Mouse (Mus musculus): ENCODE measurements around the gene Trpc2. TPM values are rescaled to one million over a fixed set of nuclear protein-coding genes. Genes with fewer than 3 reads are reported as not detected.
"Not testable (repeated sequence)": the region's sequence is repeated elsewhere in the genome, so short reads cannot be mapped to it uniquely, and the experiment has no call there.

Trpc2 gene
- polyA plus RNA-seq (2021) = not detected

DNA sequence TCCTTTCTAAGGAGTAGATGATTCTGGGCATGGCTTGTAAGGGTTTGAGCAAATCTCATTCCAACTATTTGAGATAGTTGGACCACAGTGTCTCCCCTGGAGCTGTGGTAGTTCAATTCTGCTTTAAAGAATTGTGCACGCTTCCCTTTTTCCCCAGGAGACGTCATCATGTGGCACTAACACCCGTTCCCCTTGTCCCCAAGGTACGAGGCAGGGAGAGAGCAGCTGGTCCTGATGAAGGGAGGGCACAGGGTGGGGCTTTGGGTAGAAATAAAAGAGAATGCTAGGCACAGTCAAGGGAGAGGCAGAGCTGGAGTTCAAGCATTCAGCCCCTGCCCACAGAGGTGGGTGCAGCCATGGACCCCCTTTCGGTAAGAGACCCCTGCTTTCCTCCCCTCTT lies at the start of gene Trpc2:
TSS of gene Trpc2 (plus strand) at position 301 of the 400 bp plus-strand sequence.
- no peak for ATAC-seq
- TF ChIP-seq CTCF (IDR thresholded peaks at IDR 0.05) = no peak
- CTCF ChIA-PET = no interaction called here
- no peaks in the 10 kb centered on the region for H3K27me3 ChIP-seq
- POLR2A ChIA-PET = no interaction called here
- in situ Hi-C loops (cut with MboI; ENCODE audit: low pct_unique_long_range_greater_than_20kb) = no loop called here
- DNase-seq (ENCODE audit: low read depth, low spot score) = no peak

- DNase-seq (ENCODE audit: low read depth, low spot score) (no peak), ATAC-seq (no peak)
- H3K27me3 ChIP-seq = no peaks in the 10 kb centered on the region
- in situ Hi-C loops (cut with MboI; ENCODE audit: low pct_unique_long_range_greater_than_20kb) = no loop called here
- ChIA-PET CTCF (interaction anchor here (1.0 to 2.3 kb wide), 4 partner anchors 9 to 13 kb away, joined by 3 to 8 read pairs (median 4); no protein-coding TSS in a partner anchor), POLR2A (no interaction called here)
- TF ChIP-seq CTCF (IDR thresholded peaks at IDR 0.05) = peak; percentile 66
These were observed 48.0 kb upstream of the Trpc2 start for GRCm38 (mm10) chr7:102034904-102035303.

DNA sequence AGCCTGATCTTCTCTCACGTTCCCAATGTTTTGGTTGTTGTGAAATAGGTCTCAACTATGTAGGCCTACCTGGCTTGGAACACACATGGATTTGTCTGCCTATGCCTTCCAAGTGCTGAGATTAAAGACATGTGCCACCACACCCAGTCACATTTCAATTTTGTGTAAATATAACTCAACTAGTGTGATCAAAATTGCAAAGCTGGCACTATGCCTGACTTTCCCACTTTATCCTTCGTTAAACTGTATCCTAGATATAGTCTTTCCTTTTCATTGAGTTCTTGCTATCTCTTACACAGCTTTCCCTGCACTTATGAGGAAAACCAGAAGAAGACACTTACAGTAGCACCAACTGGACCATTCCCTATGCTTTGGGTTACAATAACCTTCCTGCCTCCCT lies 47.4 kb upstream of the Trpc2 start:
- H3K27me3 ChIP-seq = no peaks in the 10 kb centered on the region
- POLR2A ChIA-PET = no interaction called here
- CTCF ChIA-PET = interaction anchor here (1.4 to 2.3 kb wide), 2 partner anchors 9 to 13 kb away, joined by 3 to 8 read pairs; no protein-coding TSS in a partner anchor
- no peak for TF ChIP-seq CTCF (IDR thresholded peaks at IDR 0.05)
- ATAC-seq (no peak), DNase-seq (ENCODE audit: low read depth, low spot score) (no peak)
- in situ Hi-C loops (cut with MboI; ENCODE audit: low pct_unique_long_range_greater_than_20kb) = no loop called here

DNA sequence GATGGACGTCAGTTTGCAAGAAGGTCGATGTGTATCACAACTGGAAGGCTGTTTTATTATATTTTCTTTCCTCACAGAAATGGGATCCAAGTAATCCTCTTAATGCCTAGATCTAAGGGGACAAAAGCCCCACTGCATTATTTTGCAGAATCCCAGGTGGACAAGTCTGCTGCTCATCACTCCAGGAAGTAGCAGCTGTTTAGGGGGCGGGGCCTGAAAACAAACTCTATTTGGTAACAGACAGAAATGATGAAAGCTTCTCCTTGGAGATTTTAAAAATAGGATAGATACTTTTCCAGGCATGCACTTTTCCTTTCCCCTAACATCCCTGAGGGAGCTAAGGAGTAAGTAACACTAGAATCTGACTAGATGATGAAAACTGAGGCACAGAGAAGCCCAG lies 45.6 kb upstream of the Trpc2 start:
- no peak for DNase-seq (ENCODE audit: low read depth, low spot score)
- in situ Hi-C loops (cut with MboI; ENCODE audit: low pct_unique_long_range_greater_than_20kb) = no loop called here
- H3K27me3 ChIP-seq = no peaks in the 10 kb centered on the region
- no peak for TF ChIP-seq CTCF (IDR thresholded peaks at IDR 0.05)
- no peak for ATAC-seq
- CTCF ChIA-PET = interaction anchor here (1.5 kb wide), 1 partner anchor 24 kb away, joined by 3 read pairs; no protein-coding TSS in a partner anchor
- POLR2A ChIA-PET = interaction anchor here (0.7 kb wide), 1 partner anchor 363 kb away, joined by 4 read pairs; no protein-coding TSS in a partner anchor

- DNase-seq (ENCODE audit: low read depth, low spot score) = no peak
- H3K27me3 ChIP-seq = no peaks in the 10 kb centered on the region
- POLR2A ChIA-PET = no interaction called here
- TF ChIP-seq CTCF (IDR thresholded peaks at IDR 0.05) = no peak
- CTCF ChIA-PET = interaction anchor here (0.9 kb wide), 1 partner anchor 9 kb away, joined by 3 read pairs; no protein-coding TSS in a partner anchor
- no peak for ATAC-seq
- in situ Hi-C loops (cut with MboI; ENCODE audit: low pct_unique_long_range_greater_than_20kb) = no loop called here
These were observed 40.6 kb upstream of the Trpc2 start for GRCm38 (mm10) chr7:102042314-102042713.

DNA sequence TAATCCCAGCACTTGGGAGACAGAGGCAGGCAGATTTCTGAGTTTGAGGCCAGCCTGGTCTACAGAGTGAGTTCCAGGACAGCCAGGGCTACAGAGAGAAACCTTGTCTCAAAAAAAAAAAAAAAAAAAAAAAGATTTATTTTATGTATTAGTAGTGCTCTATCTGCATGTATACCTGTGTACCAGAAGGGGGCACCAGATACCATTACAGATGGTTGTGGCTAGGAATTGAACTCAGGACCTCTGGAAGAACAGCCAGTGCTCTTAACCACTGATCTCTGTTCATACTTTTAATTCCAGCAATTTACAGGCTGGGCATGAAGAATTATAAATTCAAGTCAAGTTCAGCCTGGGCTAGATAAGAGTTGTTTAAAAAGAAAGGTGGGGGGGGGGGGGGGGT lies 34.4 kb upstream of the Trpc2 start:
- DNase-seq (ENCODE audit: low read depth, low spot score); POLR2A ChIA-PET: not testable (repeated sequence)
- TF ChIP-seq CTCF (IDR thresholded peaks at IDR 0.05) = peak; percentile 45

DNA sequence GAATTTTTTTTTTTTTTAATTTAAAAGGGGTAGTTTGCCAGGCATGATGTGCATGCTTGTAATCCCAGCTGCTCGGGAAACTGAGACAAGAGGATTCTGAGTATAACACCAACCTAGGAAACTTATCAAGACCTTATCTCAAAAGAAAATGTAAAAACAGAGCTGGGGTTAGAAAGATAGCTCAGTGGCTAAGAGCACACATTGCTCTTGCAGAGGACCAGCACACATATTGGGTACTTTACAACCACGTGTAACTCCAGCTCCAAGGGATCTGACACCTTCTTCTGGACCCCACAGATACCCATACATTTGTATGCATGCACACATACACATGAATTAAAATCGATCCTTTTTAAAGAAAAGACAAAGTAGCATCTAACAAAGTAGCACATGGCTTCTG lies 21.6 kb upstream of the Trpc2 start:
- CTCF ChIA-PET = interaction anchor here (1.0 kb wide), 1 partner anchor 34 kb away, joined by 3 read pairs; no protein-coding TSS in a partner anchor
- no peak for TF ChIP-seq CTCF (IDR thresholded peaks at IDR 0.05)
- ATAC-seq (no peak), DNase-seq (ENCODE audit: low read depth, low spot score) (no peak)
- POLR2A ChIA-PET = interaction anchor here (0.7 kb wide), 1 partner anchor 170 kb away, joined by 4 read pairs; no protein-coding TSS in a partner anchor
- in situ Hi-C loops (cut with MboI; ENCODE audit: low pct_unique_long_range_greater_than_20kb) = no loop called here
- H3K27me3 ChIP-seq = no peaks in the 10 kb centered on the region

More for the DNA sequence above, 34.4 kb upstream of the Trpc2 start:
- H3K27me3 ChIP-seq; CTCF ChIA-PET; in situ Hi-C loops (cut with MboI; ENCODE audit: low pct_unique_long_range_greater_than_20kb); ATAC-seq: not testable (repeated sequence)

DNA sequence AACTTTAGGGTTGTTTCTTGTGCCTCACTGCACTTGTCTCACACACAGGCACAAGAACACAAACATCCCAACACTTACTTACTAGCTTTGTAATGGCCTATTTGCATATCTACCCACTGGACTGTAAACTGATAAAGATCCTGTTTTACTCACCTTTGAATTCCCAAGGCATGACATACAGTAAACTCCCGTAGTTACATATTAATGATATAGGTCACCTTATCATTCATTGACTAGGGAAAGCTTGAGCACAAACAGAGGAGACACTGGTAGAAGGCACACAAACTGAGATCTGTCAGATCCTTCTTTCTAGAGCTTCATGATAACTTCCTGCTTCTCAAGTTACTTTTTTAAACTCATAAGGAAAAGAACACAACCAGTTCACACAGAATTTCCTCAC lies 20.7 kb upstream of the Trpc2 start:
- no peak for TF ChIP-seq CTCF (IDR thresholded peaks at IDR 0.05)
- in situ Hi-C loops (cut with MboI; ENCODE audit: low pct_unique_long_range_greater_than_20kb) = no loop called here
- DNase-seq (ENCODE audit: low read depth, low spot score) (no peak), ATAC-seq (no peak)
- ChIA-PET CTCF (interaction anchor here (1.2 kb wide), 1 partner anchor 16 kb away, joined by 3 read pairs; no protein-coding TSS in a partner anchor), POLR2A (interaction anchor here (1.1 kb wide), 1 partner anchor 87 kb away, joined by 3 read pairs; no protein-coding TSS in a partner anchor)
- no peaks in the 10 kb centered on the region for H3K27me3 ChIP-seq

DNA sequence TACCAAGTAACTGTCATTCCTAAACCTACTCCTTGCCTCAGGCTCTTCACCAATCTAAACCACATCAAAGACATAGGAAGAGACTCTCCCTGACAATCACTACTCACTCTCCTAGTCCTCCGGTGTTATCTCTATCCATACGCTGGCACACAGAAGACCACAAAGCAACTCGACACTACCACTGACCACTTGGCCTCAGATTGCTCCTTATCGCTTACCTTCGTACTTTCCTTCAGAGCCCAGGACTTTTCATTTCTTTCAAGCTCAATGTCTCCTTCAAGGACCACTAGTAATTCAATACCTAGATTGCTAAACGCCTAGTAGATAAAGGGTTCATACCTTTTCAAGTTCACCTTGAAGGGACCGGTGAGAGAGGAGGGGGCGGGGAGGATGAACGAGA lies 19.0 kb upstream of the Trpc2 start:
- in situ Hi-C loops (cut with MboI; ENCODE audit: low pct_unique_long_range_greater_than_20kb) = no loop called here
- ChIA-PET CTCF (interaction anchor here (1.1 kb wide), 1 partner anchor 65 kb away, joined by 3 read pairs; no protein-coding TSS in a partner anchor), POLR2A (interaction anchor here (0.6 kb wide), 1 partner anchor 9 kb away, joined by 3 read pairs; no protein-coding TSS in a partner anchor)
- no peak for ATAC-seq
- DNase-seq (ENCODE audit: low read depth, low spot score) = no peak
- no peak for TF ChIP-seq CTCF (IDR thresholded peaks at IDR 0.05)
- no peaks in the 10 kb centered on the region for H3K27me3 ChIP-seq

DNA sequence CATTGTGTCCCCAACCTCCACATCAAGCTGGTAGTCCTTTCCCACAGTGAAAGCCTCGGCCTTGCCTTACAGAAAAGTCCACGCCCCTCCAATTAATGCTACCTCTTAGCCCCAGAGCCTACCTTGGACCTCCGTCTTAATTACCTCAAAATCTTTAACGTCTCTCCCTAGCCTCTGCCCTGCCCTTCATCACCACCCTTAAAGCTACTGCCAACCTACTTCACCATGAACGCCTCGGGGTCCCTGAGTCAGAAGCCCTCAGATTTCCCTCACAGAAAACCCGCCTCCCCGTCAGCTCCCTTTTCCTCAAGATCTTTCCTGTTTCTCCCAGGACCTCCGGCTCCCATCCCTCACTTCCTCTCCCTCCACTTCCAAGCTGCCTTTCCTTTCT lies 18.3 kb upstream of the Trpc2 start:
- ChIA-PET CTCF (interaction anchor here (1.1 kb wide), 1 partner anchor 144 kb away, joined by 3 read pairs; no protein-coding TSS in a partner anchor), POLR2A (no interaction called here)
- no peaks in the 10 kb centered on the region for H3K27me3 ChIP-seq
- in situ Hi-C loops (cut with MboI; ENCODE audit: low pct_unique_long_range_greater_than_20kb) = no loop called here
- DNase-seq (ENCODE audit: low read depth, low spot score) (no peak), ATAC-seq (peak; percentile 4)
- TF ChIP-seq CTCF (IDR thresholded peaks at IDR 0.05) = no peak

DNA sequence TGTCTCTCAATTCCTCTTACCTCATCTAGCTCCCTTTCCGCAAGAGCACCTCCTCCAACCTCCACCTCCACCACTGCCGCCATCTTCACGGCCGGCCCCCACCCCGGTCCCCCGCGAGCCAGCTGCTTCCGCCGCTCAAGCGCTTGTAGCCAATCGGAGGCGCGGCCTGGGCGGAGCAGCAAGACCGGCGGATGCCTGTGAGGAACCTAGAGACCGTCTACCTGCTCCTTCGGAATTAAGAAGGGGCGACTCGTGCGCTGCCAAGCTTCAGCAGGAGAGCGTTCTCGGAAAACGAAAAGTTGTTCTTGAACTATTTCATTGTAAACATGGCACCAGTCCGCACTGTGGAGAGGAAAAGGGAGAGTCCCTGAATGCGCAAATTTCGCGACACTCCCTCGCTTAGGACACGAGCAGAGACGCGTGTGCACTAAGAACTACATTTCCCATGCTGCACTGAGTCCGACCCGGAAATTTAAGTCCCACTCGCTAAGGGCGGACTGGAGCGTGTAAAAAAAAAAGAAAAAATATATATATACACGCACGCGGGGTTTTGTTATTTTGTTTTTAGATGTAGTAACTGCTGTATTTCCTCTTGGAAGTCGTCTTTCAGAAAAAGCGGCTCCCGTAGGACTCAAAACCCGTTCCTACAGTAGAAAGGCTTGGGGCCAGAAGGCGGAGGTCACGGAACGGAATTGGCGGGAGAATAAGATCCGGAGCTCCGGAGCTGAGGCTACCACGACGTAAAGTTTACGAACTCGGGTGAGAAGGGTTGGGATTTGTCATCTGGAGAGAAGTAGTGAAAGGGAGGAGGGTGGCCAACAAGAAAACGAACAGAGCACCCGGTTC lies 17.6 kb upstream of the Trpc2 start, which contains the start of the genes Rnf121, Xndc1 and Xntrpc:
TSS of gene Rnf121 (minus strand) at position 424 of the 846 bp plus-strand sequence.
TSS of gene Xndc1 (plus strand) at position 466 of the 846 bp plus-strand sequence.
TSS of gene Xntrpc (plus strand) at position 668 of the 846 bp plus-strand sequence.
- ATAC-seq = peak; percentile 96
- CTCF ChIA-PET = interaction anchor here (1.1 kb wide), 1 partner anchor 145 kb away, joined by 3 read pairs; no protein-coding TSS in a partner anchor
- TF ChIP-seq CTCF (IDR thresholded peaks at IDR 0.05) = no peak
- POLR2A ChIA-PET = interaction anchor here (0.9 kb wide), 1 partner anchor 9 kb away, joined by 4 read pairs; no protein-coding TSS in a partner anchor
- peak; percentile 64 for DNase-seq (ENCODE audit: low read depth, low spot score)
- in situ Hi-C loops (cut with MboI; ENCODE audit: low pct_unique_long_range_greater_than_20kb) = no loop called here
- H3K27me3 ChIP-seq = no peaks in the 10 kb centered on the region

Measured in Patski (cell line).